Mouse (Mus musculus) heart, adult 8-10 months (tissue): ENCODE results near the gene Cdc7. TPM values are rescaled to one million over a fixed set of nuclear protein-coding genes. Genes with fewer than 3 reads are reported as not detected.

Experiments
- DNase-seq: peaks from one replicate; pipeline ENCODE4 v3.0.0; 2022; ENCODE audit warnings: low spot score
- total RNA-seq, 4 experiments: library from RNA; stranded (reverse); gene quantifications; 2 replicates each; pipeline ENCODE4 v1.2.4; 2022

Gene Cdc7
- total RNA-seq, 4 experiments from 2014 or later = 0.28 to 0.76 (median 0.42) TPM

DNA sequence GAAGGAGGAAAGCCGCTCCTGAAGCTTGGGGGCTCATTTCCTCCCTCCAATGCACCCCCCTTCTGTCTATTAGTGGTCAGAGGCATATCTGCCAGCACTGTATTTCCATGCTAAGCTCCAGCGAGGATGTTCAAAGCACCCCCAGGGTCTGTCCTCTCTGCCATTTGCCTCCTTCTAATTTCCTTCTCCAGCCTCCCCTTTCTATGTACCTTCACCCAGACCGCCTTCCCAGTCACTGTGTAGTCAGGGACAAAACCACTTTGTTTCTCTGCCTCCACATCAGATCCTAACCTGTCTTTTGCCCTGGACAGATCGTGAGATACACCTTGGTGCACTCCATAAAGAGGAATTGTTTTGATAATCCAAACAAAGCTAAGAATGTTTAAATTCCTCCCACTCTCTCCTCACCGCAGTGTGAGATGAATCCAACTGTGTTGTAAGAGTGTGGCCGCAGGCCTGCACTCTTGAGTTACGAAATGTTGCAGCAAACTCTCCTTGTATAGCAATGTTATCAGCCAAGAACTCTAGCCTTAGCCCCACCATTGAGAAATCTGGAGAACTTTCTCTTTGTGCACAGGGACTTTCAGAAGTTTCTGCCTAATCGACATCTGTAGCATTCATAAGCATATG, 27.3 kb downstream of the Cdc7 start:
- peak; percentile 46 for DNase-seq

DNA sequence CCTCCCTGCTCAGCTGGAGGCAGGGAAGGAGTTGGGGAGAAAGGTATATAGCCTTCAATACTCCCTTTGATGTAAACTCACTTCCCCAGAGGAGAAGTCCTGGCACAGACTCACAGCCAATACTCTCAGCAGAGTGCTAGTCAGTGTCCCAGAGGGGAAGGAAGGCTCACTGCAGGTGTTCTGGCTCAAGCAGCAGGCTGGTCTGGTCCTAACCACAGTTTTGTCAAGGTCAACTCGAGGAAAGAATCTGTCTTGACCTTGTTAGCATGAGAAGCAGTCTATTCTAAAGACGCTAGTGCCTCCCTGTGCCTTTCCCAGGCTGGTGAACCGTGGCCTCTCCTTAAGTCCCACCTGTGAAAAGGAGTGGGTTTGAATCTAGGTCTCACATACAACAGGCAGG, 30.6 kb downstream of the Cdc7 start:
- no peak for DNase-seq

DNA sequence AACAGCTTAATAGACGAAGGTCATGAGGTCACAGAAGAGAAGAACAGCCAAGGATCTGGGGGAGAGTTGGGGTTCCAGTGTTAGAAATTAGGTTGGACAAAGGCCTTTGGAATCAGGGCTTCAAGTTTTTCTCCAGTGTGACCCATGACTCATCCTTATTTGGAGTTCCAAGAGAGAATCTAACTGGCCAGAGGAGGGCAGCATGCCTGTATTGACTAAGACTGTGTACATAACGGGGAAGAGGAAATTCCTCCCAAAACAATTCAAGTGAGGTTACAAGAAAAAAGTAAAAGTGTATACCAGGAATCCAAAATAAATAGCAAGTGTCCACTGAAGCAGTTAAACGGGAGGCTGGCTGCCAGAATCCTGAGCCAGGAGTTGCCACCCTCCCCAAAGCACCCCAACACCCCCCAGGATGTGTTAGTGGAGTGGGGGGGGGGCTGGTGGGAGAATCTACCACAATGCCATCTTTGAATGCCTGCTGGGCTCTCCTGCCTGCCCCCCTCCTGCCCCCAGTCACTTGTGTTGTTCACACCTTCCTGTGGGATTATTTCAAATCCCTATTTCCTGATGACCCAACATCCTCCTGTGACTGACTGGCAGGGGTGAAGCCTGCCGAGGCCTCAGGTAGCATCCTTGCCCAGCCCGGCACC, 31.9 kb downstream of the Cdc7 start:
- DNase-seq = peak; percentile 84

DNA sequence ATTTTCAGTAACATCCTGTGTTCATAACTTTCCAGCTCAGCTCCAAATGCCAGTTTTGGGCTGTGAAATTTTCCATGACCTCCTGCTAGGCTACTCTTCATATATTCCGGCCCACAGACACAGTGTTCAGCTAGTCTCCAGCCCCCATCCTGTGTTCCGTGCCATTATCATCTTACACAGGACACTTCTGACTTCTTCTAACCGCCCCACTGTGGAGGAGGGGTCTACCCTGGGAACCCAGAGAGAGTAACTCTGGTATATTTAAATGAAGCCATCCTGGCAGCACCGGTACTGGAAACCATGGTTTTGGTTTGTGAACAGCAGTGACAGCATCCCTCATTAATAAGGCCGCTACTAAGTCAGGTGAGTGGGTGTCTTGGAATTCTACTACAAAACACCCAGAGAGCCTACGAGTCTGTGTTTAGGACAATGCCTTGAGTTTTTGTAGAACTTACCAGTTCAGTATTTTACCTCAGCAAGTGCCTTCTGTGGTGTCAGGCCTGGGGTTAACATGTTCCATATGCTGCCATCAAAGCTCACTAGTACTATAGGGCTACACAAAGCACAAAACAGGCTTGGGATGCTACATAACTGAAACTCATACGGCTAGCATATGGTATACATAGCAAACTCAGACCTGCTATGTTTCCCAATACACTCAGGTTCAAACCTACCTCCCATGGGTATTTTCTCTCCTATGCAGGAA, 32.6 kb downstream of the Cdc7 start:
- no peak for DNase-seq

DNA sequence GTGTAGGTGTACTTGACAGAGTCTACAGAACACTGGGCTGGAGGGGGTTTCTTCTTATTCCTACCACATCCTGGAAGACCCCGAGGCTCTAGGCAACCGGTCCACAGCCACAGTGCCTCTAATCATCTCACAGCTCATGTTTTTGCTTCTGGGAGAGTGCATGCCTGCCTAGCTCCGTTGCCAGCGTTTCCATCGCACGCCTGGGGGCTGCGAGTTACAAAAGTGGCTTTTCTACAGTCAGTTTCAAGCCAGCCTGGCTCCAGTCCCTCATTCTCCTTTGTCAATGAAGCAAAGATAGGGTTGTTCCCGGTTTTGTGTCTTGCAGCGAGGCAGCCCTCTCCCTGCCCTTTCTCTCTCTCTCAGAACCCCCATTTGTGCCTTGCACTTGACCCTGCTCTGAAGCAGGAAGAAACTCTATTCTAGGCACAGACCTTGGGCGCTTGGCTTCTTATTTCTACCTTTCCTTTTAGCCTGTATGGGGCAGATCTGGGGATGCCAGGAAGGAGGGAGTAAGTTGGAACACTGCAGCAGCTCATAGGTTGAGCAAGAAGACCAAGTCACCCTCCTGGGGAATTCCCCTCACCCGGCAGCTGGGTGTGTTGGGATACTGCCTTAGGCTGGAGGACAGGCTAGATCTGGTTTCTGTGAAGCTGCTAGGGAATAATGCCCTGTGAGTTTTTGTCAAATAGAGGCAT, 37.4 kb downstream of the Cdc7 start:
- no peak for DNase-seq

DNA sequence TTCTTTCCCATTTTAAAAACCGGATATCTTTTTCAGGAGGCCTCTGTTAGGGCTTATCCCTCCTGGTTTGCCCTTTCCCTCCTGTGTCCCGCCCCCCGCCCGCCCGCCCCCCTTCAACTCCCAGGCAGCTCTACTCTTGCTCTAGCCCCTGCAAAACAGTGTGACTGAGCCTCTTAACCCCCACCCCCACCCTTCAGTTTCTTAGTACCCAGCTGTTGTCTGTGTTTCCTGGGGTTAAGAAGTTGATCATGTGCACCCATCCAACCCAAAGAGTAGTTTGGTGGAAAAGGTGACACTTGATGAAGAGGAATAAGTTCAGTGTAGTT, 37.9 kb downstream of the Cdc7 start:
- no peak for DNase-seq

DNA sequence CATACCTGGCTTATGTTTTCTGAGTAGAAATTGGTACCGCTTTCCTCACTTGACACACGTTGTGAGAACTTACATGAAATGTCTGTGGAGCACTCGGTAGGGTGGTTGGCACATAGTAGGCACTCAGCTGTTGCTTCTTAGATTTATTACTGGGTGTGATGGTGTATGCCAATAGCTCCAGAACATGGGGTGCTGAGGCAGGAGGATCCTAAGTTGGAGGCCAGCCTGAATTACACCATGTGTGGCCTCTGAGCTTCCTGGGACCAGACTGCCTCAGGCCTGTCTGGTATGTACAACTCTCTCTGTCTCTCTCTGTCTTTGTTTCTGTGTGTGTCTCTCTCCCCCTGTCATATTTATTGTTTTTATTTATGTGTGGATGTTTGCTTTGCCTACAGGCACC, 45.6 kb downstream of the Cdc7 start:
- no peak for DNase-seq

DNA sequence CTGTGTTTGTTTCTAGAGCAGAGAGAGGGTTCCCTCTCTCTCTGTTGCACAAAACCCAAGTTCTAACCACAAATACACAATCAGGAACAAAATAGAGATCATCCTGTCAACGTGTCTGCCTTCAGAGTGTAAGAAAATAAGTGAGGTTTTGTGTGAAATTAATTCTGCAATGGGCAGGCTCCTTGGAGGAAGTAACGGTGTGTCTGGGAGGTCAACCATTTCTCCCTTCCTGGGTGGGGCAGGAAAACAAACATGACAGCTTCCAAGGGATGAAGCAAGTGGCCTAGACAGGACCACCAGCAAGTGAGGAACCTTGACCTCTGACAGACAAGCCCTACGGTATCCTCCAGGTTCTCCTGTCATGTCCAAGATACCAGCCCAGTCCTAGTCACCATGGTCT, 46.2 kb downstream of the Cdc7 start:
- DNase-seq = no peak

DNA sequence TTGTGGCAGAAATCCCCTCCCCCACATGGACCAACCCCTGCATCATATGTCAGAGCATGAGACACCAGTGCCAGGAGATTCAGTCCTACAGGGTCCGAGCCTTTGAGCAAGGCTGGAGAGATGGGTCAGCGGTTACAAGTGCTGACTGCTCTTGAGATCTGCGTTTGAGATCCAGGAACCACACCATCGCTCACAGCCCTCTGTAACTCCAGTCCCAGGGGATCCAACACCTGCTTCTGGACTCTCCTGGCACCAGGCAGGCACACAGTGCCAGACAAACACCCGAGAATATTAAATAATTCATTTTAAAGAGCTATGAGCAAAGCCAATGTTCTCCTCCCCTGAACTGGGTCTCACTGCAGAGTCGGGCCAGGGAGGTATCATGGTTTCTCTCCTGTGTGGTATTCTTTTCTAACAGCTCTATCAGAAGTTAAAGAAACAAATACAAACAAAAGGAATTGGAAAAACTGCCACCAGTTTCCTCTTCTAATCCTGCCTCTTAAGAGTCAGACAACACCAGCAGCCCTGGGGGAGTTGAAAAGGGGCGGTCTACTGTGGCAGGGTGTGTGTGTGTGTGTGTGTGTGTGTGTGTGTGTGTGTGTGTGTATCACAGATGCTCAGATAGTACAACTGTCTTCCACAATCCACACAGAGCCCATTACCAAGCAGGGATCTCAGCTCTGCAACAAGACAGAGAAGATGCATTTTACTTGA, 47.4 kb downstream of the Cdc7 start:
- DNase-seq = no peak

DNA sequence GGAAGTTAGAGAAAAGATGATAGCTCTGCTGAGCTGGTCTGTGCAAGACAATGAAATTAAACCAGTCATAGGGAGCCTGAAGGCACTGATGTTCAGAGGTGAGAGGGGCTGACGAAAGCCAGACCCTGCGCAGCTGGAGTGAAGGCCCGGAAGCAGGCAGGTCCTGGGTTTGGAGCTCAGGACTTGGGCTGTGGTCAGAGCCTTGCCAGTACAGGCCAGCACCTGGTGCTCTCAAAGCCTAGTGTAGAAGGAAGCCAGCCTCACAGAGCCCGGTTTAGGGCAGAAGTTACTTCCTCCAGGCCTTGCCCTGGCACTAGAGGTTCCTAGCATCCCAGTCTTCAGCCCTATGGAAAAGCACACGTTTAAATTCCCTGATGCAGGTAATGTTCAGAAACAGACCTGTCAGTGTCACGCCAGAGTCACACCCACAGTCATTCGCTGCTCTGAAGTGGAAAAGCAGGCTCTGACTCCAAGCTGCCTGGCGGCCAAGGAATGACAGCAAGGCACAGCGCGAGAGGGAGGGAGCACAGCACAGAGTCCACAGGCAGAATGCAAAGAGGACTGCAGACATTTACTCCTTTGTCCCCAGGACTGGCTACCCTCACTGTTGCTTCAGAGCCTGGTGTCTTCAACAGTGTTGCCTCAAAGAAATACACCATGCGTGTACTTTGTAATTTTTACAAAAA, 48.1 kb downstream of the Cdc7 start:
- no peak for DNase-seq

DNA sequence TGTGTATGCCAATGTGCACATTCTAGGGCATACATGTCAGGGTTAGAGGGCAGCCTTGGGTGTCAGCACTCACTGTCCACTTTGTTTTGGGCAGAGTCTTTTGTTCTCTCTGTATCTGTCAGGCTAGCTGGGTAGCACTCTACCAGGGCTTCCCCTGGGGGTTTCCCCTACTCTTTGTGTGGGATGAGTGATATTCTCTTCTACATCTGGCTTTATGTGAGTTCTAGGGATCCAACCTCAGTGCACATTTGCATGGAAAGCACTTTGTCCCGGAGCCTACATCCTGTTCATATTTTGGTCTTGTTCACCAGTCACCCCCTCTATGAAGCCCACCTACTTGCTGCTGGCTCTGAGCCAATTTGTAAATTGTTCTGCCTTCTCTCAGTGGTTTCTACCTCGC, 49.3 kb downstream of the Cdc7 start:
- DNase-seq = no peak

DNA sequence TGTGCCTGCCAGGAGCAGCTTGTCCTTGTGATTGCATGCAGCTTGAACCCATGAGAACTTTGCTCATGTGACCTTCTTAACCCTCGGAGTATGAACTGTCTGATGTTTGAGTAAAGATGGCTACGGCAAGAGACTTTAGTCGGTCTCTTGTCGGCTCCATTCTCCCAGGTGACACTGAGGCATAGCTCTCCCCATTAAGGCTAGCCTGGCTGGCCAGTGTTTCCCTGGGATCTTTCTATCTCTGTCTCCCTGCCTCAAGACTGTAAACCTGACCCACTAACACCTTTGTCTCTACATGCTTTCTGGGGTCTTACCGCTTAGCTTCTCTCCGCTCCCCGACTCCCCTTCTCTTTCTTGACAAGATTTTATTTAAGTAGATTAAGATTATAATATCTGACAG, 50.0 kb downstream of the Cdc7 start:
- no peak for DNase-seq

DNA sequence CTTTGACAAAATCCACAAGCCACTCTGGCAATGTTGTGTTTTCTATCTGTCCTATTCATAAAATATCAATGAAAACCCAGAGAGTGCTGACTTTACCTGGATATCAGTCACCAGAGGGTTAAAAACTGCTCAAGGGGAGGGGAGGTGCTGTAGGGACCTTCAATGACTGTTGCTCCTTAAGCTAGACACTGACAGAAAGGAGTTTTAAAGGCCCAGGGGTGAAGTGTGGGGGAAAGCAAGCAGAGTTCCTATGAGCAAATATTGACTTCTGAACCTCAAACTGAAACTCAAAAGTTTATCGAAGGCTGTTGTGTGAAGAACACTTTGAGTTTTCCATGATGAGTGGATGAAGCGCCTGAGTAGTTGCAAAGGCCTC, 50.9 kb downstream of the Cdc7 start:
- DNase-seq = no peak

DNA sequence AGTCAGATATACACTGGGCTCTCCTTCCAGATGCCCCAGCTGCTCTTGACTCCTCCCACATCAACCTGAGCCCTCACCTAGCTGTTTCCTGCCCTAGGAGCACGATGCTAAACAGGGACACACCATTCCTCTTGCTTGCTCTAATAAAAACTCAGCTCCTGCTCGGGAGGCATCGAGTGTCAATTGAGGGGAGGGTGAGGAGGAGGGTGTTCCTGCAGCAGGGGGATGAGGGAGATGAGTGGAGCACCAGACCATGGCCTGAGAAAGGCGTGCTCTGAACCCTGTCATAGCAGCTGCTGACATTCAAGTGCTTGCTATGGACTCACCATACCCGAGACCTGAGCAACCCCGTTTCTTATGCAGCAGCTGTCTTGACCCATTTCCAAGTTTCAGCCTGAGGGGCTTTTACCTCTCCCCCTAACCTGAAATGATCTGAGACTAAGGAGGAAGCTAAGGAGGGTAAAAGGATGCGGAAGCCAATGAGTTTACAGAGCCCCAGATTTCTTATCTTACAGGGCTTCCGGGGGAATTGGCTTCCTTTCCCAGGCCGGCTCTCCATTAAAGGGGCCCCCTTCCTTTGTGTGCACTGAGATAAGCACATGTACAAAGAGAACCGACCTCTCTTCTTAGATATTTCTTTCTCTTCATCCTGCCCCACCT, 51.4 kb downstream of the Cdc7 start:
- no peak for DNase-seq

DNA sequence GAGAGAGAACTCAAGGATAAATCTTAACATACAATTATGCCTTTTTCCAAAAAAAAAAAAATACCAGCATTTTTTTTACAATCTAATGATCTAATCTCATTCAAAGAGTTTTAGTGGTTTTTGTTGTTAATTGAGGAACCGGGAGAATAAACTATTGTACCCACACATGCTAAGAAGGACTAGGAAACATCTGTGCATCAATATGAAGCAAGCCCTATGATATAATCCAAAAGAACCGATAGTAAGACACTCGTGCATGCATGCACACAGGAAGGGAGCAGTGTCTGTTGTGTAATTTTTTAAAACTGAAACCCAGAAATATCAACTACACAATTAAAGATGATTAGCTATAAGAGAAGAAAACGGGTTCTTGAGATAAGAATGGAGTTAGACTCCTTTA, 52.4 kb downstream of the Cdc7 start:
- DNase-seq = no peak

DNA sequence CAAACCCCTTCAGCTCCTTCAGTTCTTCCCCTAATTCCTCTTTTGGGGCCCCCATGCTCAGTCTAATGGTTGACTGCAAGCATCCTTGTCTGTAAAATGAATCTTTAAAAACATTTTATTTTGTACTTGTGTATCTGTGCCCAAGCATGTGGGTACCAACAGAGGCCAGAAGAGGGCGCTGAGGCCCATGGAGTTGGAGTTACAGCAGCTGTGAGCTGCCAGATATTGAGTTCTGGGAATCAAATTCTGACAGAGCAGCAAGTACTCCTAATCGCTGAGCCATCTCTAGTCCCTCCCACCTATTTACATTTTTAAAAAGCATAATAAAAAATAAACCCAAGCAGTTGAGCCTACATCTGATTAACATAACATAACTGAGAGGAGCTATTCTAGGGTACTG, 53.4 kb downstream of the Cdc7 start:
- DNase-seq = no peak

DNA sequence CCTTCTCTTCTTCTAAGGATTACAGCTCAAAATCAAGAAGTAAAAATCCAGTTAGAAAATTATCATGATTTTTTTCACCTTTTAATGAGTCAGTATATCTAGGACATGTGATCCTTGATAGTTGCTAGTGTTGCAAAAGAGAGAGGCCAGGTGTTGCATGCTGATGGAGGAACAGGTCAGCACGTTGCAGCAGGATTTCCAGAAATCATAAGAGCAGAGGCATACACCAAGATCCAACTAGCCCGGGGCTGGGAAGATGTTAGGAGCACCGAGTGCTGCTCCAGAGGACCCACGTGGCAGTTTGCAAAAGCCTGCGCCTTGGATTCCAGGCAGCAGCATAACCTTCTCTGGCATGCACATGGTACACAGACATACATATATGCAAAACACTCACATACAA, 54.9 kb downstream of the Cdc7 start:
- no peak for DNase-seq

DNA sequence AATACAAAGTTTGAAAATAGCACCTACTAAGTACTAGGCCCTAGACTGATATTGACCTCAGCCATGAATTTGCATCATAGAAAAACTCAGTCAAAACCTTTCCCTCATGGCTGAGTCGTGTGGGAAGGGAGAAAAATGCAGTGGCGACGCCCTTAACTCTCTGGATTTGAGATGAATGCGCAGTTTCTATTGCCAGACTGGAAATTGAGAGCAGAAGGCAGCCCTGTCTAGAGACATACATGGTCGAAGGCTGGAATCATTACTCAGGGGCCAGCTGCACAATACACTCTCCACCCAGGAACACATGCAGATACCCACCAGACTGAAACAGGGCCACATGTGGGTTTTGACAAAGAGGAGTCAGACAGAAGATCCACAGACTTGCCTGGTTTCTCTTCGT, 55.8 kb downstream of the Cdc7 start:
- no peak for DNase-seq

DNA sequence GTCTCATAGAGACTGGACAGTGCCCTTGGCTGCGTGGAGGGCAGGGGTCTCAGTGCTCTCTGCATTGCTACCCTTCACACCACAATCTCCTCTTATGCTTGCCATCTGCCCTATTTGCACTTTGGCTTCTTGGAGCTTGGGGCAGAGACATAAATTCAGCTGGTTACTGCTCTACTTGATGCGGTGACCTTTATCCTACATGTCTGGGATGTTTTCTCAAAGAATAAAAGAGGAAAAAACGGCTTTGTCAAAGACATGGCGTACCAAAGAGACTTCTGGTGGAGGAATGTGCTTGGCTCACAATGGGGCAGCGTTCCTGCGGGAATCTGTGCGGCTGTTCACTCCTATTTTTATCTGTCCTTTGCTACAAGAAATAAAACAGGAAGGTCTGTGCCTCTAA, 56.2 kb downstream of the Cdc7 start:
- no peak for DNase-seq

DNA sequence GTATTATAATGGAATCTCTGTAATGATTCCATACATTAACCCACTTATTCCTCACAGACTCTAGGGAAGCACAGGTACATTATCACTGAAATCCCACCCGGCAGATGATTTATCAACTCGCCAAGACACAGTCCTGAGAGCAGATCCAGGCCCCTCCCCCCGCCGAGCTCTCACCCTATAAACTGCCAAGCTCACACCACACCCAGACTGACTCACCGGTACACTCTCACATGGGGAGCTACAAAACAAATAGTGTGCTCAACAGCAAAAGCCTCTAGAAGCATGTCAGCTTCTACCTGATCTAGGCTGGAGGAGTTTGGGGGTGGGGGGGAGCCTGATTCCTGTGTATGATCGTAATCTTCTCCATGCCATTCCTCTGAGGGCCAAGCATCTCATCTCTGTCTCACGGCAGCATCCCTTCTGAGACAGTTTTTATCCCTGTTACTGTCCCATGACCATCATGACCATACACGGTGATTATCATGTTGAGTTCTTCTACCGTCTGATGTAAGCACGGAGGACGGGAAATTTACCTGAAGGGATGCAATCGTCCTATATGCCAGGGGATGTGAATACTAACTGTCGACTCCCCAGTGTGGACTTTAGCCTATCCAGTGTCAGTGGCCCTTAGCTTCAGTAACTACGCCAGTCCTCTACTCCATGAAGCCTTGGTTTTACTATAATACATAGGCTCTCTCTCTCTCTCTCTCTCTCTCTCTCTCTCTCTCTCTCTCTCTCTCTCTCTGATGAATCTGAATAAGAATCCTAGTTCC, 57.4 kb downstream of the Cdc7 start:
- no peak for DNase-seq
